Mouse (Mus musculus) brain, embryonic 14.5 days (tissue): ENCODE measurements at regions not wholly inside any gene's neighbourhood (a gene's known extent, or its start where the extent isn't known, plus 50 kb on each side); places are given as distances from the start of the nearest gene placed in this dataset.

Source experiments
- DNase-seq: peaks from one replicate; pipeline ENCODE4 v3.0.0-alpha.2; 2011; ENCODE audit warnings: low read depth
- CTCF ChIP-seq: fragments of 200-500 bp; IDR thresholded peaks from 2 replicates; pipeline ENCODE4 v1.5.1; 2012; ENCODE audit warnings: inconsistent platforms, mild to moderate bottlenecking, moderate library complexity, borderline replicate concordance; ENCODE audit not compliant: insufficient read depth, insufficient read length; ENCODE audit errors: extremely low read depth
- POLR2A ChIP-seq: fragments of 200-500 bp; IDR thresholded peaks from 2 replicates; pipeline ENCODE4 v1.6.1; 2012; ENCODE audit warnings: mild to moderate bottlenecking, inconsistent platforms, borderline replicate concordance; ENCODE audit not compliant: poor library complexity, insufficient read depth, insufficient read length, severe bottlenecking; ENCODE audit errors: extremely low read depth

GRCm38 (mm10) chr13:91334283-91334682 is 110.5 kb upstream of the Atg10 start:
- DNase-seq: no peak
- TF ChIP-seq POLR2A (no peak), CTCF (no peak)

GRCm38 (mm10) chr13:91344139-91344538 is 115.9 kb upstream of the Ssbp2 start:
- TF ChIP-seq POLR2A (no peak), CTCF (no peak)
- no peak for DNase-seq

- no peak for TF ChIP-seq POLR2A
- TF ChIP-seq CTCF: no peak
- peak; percentile 27 for DNase-seq
Measured at GRCm38 (mm10) chr13:91348489-91349083, 111.5 kb upstream of the Ssbp2 start.

DNA sequence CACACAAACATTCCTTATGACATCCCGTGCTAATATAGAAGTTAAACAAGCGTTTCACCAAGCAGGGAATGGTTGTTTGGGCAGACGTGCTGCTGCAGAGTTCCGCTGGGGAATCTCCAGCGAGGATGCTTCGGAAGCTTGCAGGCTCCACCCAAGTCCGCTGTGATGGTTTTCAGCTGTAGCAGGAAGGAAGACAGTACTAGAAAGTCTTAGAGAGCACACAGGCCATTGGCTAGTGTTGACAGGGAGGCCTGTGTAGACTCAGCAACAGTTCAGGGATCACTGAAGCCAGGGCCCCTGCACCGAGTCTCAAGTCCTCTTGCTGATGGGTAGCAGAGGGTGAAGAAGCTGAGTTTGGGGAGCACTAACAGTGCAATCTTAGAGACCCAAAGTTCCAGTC is 107.8 kb upstream of the Ssbp2 start:
- DNase-seq: no peak
- TF ChIP-seq CTCF: no peak
- no peak for TF ChIP-seq POLR2A

GRCm38 (mm10) chr13:91356516-91356915 is 103.6 kb upstream of the Ssbp2 start:
- DNase-seq: no peak
- TF ChIP-seq CTCF (no peak), POLR2A (no peak)

GRCm38 (mm10) chr13:91360121-91360520 is 100.0 kb upstream of the Ssbp2 start:
- DNase-seq: no peak
- TF ChIP-seq POLR2A: no peak
- TF ChIP-seq CTCF: no peak

DNA sequence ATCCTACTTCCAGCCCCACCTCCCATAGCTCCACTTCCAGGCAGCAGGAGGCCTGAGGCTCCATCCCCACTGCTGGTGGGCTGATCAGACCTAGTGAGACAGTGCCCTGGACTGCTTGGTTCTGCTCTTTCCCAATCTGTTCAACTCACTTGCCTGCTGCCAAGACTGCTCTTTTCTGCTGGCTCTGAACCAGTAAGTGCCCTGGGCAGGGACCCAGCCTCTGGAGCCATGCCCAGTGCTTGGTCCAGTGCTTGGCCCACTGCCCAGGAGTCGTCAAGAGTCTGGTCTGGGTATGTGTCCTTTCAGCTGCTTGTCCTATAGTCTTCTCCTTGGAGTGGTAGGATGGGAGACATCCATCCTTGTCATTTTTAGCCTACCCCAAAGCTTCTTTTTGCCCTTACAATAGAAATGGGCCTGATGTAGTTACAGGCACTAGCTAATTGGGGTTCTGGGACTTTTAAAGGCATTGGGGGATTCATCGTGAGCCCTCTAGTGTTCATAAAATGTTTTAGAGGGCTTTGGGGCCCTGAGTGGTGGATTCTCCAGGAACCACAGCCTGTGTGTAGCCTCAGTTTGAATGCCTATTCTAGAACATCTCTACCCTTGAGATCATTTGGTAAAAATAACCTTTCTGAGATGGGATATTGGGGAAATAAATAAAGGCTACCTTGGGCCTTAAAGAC is 94.7 kb upstream of the Ssbp2 start:
- DNase-seq: peak; percentile 94
- no peak; the same call in 1 of the 2 replicates for TF ChIP-seq CTCF
- TF ChIP-seq POLR2A: no peak

GRCm38 (mm10) chr13:91366540-91366939 is 93.5 kb upstream of the Ssbp2 start:
- DNase-seq: no peak
- no peak for TF ChIP-seq CTCF
- no peak for TF ChIP-seq POLR2A

DNA sequence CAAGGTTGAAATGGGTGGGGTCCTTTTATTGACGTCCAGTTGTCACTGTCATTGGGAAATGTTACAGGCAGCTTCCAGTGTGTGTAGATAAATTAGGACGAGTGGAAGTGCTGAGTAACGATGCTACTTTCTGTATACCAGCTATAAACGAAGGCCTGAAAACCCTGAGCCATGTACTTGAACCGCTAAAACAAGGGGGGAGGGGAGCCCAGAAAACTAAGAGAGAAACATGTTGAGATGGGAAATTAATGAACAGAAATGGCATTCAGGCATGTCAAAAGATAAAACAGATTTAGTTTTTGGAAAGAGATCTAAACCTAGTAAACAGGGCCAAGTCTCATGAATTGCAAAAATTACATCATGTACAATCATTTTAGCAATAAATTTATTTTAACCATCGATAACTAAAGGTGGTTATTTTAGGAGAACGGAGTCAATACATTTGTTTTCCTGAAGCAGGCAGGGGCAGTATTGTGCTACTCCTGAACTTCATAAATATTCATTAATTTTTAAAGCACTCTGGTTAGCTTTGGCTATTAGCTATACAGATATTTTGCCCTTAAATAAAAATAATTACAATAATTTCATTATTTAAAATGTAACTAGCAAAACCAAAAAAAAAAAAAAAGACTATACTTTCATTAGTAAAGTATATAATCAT is 92.1 kb upstream of the Ssbp2 start:
- TF ChIP-seq POLR2A: no peak
- peak; percentile 70 for DNase-seq

- DNase-seq: no peak
- TF ChIP-seq POLR2A (no peak), CTCF (no peak)
Measured at GRCm38 (mm10) chr13:91368664-91369063, 91.4 kb upstream of the Ssbp2 start.

DNA sequence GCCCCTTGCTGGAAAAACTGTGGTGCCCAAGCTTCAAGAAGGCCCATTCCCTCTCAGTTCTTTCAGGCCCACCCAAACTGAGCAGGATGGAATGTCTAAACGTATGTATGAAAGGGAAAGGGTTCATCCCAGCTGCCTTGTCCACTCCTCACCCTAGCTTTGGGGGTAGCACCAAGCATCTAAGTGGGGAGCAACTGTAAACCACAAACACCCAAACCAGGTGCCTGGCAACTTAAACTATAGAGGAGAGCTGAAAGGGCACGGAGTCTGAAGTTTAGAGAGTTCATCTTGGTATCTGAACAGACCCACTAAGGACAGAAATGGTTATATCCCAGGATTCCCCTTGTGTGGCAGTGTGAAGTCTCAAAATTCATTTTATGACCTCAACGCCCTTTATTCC is 90.1 kb upstream of the Ssbp2 start:
- DNase-seq: no peak
- TF ChIP-seq CTCF: no peak
- TF ChIP-seq POLR2A: no peak

GRCm38 (mm10) chr13:91370441-91370840 is 89.6 kb upstream of the Ssbp2 start:
- TF ChIP-seq CTCF (no peak), POLR2A (no peak)
- peak; percentile 63 for DNase-seq

- peak; percentile 99 for DNase-seq
- TF ChIP-seq POLR2A (no peak), CTCF (no peak)
Measured at GRCm38 (mm10) chr13:91370886-91371595, 89.0 kb upstream of the Ssbp2 start.

- DNase-seq: no peak
- no peak for TF ChIP-seq POLR2A
- no peak for TF ChIP-seq CTCF
Measured at GRCm38 (mm10) chr13:91371596-91371987, 88.5 kb upstream of the Ssbp2 start.
